Mouse (Mus musculus): ENCODE results near the gene Trip6.

Gene Trip6

GRCm38 (mm10) chr5:137314193-137315083 is at the start of gene Trip6:
Gene Trip6 (minus strand): TSS chr5:137314404.
- peak; percentile 61 for DNase-seq (ENCODE audit: low read depth, low spot score)

- no peak for DNase-seq (ENCODE audit: low read depth, low spot score)
Observed at GRCm38 (mm10) chr5:137358382-137358781, 44.2 kb upstream of the Trip6 start.

DNA sequence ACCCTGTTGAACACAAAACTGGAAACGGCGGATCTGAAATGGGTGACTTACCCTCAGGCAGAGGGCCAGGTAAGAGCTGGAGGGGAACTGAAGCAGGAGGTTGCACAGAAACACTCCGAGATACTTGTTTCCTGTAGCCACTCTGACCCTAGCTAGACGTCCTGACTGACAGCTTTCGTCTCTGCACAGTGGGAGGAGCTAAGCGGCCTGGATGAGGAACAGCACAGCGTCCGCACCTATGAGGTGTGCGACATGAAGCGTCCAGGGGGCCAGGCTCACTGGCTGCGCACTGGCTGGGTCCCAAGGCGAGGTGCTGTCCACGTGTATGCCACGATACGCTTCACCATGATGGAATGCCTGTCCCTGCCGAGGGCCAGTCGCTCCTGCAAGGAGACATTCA is 39.9 kb upstream of the Trip6 start:
- no peak for DNase-seq (ENCODE audit: low read depth, low spot score)

GRCm38 (mm10) chr5:137352011-137352975 is 38.1 kb upstream of the Trip6 start:
- DNase-seq (ENCODE audit: low read depth, low spot score) = no peak

DNA sequence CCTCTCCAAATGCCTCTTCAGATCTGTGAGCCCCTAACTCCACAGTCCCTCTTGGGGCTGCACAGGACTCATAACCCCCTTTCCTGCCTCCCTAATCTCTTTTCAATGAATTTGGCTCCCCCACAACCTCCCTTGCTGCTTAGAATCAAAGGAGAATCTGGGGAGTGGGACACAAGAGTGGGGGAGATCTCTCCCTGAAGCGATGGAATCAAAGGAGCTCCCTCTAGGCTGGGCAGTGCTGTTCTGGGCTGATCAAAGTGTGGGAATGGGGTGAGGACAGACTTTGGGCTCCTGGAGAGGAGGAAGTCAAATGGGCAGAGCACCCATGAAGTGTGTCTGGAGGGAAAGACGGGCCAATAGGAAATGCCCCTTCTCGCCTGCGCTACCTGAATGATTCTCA is 37.2 kb upstream of the Trip6 start:
- DNase-seq (ENCODE audit: low read depth, low spot score) = no peak

DNA sequence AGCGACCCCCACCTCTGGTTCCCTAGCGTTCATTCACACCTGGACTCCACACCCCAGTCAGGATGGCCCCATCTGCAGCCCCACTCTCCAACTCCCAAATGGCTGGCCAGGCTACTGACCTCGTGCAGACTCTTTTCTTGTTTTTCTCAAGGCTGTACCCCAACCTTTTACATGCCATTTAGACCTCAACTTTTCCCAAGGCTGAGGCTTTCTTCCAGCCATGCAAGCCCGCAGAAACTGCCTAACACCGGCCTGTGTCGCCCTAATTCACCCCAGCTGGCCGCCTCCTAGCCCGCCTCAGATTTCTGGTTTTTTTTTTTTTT is 36.8 kb upstream of the Trip6 start:
- no peak for DNase-seq (ENCODE audit: low read depth, low spot score)

- DNase-seq (ENCODE audit: low read depth, low spot score) = no peak
Observed at GRCm38 (mm10) chr5:137350205-137351057, 36.2 kb upstream of the Trip6 start.

DNA sequence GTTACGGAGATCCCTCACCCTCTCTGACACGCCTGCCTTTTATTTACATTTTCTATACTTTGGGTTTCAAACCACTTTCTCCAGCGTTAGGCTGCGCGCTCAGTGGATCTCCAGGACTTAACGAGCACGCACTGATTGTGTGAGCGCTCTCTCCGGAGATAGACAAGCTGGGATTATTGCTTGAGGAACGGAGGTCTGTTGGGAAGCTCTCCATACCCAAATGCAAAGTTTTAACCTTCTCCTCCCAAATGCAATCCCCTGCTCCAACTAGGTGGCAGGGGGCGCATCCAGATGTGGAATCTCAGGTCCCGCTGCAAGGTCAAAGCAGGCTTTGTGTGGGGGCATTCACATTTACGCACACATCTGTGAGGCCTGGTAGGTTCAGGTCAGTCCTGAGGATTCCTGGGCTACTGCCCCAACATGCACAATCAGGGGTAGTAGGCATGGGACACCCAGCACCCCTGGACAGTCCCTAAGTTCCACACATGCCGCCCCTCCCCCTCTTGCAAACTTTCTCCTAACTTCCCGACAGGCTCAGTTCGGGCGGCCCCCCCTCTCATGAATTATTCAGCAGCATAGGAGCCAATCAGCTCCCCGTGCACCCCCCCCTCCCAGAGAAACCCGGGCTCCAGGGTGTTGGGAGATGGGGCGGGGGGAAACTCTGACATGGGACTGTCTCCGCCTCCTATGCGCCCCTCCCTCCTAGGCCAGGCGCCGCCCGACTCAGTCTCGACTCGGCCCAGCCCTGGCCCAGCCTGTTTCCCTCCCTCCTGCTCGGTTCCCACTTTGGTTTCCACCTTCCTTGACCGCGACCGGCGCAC is 35.4 kb upstream of the Trip6 start, which contains the start of gene Ephb4:
TSS of gene Ephb4 (plus strand) at position 726 of the 821 bp plus-strand sequence.
- DNase-seq (ENCODE audit: low read depth, low spot score) = peak; percentile 19

DNA sequence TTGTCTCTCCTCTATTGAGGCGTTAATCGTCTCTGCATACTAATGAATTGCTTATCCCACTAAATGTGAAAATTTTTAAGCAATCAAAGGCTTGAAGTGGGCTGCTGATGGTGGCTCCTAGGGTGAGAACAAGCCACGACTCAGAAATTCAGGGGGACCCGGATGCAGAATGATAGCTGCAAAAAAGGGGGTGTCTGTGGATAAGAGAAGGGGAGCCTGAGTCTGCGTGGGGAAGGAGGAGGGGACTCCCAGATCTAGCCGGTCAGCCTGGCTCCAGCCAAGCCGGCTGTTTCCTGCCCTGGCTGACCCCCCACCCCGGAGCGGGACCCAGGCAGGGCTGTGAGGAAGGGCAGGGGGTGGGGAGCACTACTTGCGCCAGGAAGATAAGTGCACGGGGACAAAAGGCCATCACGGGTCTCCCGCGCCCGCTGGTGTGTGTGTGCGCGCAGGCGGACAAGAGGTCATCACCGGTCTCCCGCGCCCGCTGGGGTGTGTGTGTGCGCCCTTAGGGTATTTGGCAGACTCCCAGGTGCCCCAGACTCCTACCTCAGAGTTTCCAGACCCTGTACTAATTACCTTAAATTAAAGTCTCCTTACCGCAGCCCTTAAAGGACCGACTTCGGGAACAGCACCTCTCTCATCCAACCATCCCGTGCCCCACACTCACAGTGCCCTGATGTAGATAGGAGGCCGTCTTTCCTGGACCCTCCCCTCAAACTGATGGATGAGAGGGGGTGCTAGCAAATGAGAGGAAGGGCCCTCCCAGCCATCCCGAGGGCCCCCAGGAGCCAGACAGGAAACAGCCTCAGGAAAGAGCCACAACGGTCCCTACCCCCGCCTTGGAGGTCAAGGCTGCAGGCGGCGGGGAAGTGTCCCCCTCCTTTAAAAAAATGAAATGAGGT is 34.5 kb upstream of the Trip6 start:
- DNase-seq (ENCODE audit: low read depth, low spot score) = no peak

DNA sequence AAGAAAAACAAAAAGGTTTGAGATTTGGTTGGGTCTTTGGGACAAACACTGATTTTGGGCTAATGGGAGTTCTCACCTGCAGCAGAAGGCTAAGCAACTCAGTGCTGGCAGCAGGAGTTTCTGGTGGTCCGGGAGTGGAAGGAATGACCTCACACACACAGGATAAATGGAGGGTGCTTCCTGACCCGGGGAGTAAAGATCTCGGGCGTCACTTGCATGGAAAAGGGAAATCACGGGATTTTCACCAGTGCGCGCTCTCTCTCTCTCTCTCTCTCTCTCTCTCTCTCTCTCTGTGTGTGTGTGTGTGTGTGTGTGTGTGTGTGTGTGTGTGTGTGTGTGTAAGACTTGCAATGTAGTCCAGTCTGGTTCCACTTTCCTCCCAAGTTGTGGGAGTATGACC is 33.7 kb upstream of the Trip6 start:
- no peak for DNase-seq (ENCODE audit: low read depth, low spot score)

GRCm38 (mm10) chr5:137346983-137347382 is 32.8 kb upstream of the Trip6 start:
- no peak for DNase-seq (ENCODE audit: low read depth, low spot score)

DNA sequence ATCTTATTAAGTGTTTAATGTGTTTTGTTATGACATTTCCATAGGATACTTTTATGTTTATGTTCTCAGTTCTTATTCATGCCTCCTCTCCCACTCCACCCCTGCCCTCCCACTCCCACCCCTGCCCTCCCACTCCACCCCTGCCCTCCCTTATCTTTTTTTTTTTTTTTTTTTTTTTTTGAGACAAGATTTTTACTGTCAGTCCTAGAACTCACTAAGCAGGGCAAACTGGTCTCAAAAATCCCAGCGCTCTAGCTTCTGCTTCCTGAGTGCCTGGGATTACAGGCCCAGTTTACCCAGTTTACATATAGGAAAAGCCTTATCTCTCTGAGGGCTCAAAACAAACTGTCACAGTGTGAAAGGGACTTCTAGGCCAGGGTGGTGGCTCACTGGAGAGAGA is 32.2 kb upstream of the Trip6 start:
- DNase-seq (ENCODE audit: low read depth, low spot score) = no peak

DNA sequence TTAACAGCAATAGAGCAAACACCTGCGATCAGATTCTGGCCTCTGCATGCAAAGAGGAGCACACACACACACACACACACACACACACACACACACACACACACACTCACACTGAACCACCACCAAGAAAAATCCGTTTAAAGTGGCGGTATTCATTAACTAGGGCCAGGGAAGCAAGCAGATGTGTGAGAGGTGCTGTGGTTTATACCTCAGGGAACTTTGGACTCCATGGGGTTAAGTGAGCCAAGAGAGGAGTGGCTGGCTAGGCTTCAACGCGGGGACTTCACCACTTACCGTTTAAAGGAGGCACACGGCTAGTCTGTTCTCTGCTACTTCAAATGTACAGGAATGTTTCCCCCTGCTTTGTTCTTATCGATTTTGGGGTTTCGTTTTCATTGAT is 31.6 kb upstream of the Trip6 start:
- DNase-seq (ENCODE audit: low read depth, low spot score) = no peak

GRCm38 (mm10) chr5:137343869-137344268 is 29.7 kb upstream of the Trip6 start:
- no peak for DNase-seq (ENCODE audit: low read depth, low spot score)

DNA sequence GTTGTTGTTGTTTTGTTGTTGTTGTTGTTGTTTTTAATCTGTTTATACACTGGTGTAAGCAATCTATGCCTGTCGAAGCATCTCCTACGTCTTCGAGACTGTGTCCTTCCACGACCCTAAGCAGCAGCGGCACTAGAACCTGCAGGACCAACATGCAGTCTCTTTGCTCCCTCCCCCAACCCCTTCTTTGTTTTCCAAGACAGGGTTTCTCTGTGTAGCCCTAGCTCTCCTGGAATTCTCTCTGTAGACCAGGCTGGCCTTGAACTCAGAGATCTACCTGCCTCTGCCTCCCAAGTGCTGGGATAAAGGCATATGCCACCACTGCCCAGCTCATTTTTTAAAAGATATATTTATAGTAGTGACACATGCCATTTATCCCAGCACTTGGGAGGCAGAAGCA is 29.2 kb upstream of the Trip6 start:
- no peak for DNase-seq (ENCODE audit: low read depth, low spot score)

GRCm38 (mm10) chr5:137342407-137343012 is 28.3 kb upstream of the Trip6 start:
- no peak for DNase-seq (ENCODE audit: low read depth, low spot score)

- no peak for DNase-seq (ENCODE audit: low read depth, low spot score)
Observed at GRCm38 (mm10) chr5:137340222-137340621, 26.0 kb upstream of the Trip6 start.

GRCm38 (mm10) chr5:137339290-137339979 is 25.2 kb upstream of the Trip6 start:
- peak; percentile 68 for DNase-seq (ENCODE audit: low read depth, low spot score)

Measured in brain, adult 2 months (tissue).